Mouse (Mus musculus) lung, adult 18-20 months (tissue): ENCODE data around the gene Tmem91.

Experiments
- DNase-seq, 2 experiments: peaks; one replicate each; pipeline ENCODE4 v3.0.0; 2022; ENCODE audit warnings: mixed read lengths in 2 of 2

Tmem91 gene

GRCm38 (mm10) chr7:25669631-25670030 lies 5.3 kb downstream of the Tmem91 start:
- no peak for DNase-seq

- no peak for DNase-seq
Observed at GRCm38 (mm10) chr7:25669158-25669557, 5.8 kb downstream of the Tmem91 start.

GRCm38 (mm10) chr7:25666381-25666780 lies 8.6 kb downstream of the Tmem91 start:
- no peak for DNase-seq

- DNase-seq, result peak; percentile 100
Observed at GRCm38 (mm10) chr7:25658657-25659472, 16.1 kb downstream of the Tmem91 start, which contains the start of the genes Bckdha and Exosc5. Gene Bckdha, minus strand, starts transcription at chr7:25658981. Gene Exosc5, plus strand, starts transcription at chr7:25659164.

- no peak for DNase-seq
Observed at GRCm38 (mm10) chr7:25657785-25658184, 17.2 kb downstream of the Tmem91 start.

GRCm38 (mm10) chr7:25655601-25656428 lies 19.2 kb downstream of the Tmem91 start:
- no peak for DNase-seq

DNA sequence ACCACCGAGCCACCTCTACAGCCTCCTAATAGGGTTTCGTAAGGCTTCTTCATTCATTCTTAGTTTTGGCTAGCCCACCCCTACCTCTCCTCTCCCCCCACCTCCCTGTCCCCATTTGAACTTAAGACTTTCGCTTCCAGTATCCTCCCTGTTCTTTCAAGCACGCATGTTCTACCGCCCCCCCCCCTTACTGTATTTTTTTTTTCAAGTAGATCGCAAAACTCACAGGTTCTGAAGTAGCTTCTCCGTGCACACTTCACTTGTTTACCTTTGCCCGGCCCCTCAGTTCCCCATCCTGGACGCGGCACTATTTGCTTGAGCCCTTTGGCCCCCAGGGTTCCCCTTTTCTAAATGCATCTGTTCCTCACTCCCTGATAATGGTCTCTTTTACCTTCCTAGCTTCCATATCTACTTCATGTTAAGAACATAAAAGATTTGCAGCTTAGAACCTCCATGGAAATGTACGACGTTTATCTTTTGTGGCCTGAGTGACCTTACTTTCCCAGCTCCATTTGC lies 22.7 kb downstream of the Tmem91 start:
- no peak for DNase-seq

DNA sequence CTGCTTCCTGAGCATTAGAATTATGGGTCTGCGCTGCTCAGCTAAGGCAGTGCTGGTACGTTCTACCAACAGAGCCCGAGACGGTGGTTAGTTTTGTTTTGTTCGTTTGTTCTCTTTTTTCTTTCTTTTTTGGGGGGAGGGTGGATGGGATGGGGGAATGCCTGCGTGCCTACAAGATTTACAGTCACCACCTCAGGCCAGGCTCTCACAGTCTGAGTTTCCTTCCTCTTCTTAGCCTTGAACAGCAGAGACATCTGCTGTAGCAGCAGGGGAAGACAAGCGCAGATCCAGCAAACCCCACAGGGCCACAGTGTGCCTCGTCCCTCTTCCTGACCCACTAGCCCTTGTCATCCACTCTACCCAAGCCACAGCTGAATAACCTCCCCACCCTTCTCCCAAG lies 23.7 kb downstream of the Tmem91 start:
- DNase-seq, result peak in 1 of 2 experiments; percentile 20

- DNase-seq, result peak in 1 of 2 experiments; percentile 18
Observed at GRCm38 (mm10) chr7:25649839-25650238, 25.1 kb downstream of the Tmem91 start.

GRCm38 (mm10) chr7:25647574-25648123 lies 27.3 kb downstream of the Tmem91 start:
- DNase-seq, result peak in 1 of 2 experiments; percentile 18

- no peak for DNase-seq
Observed at GRCm38 (mm10) chr7:25645074-25645473, 29.9 kb downstream of the Tmem91 start.

DNA sequence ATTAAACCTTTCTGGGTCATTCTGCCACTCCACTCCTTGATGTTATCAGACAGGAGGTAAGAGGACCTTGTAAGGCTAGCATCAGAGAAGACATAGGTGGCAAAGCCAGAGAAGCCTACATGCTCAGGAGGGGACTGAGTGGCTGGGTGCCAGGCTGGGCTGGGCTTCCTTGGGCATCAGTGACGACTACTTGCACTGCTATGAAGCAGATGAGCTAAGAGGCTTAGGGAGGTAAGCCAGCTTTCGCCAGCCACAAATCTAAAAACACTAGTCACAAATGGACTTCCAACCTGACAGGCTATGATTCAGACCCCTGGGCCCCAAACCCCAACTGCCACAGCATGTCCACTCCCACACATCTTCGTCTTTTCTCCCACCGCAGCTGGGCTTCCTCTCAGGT lies 30.3 kb downstream of the Tmem91 start:
- DNase-seq, result no peak

DNA sequence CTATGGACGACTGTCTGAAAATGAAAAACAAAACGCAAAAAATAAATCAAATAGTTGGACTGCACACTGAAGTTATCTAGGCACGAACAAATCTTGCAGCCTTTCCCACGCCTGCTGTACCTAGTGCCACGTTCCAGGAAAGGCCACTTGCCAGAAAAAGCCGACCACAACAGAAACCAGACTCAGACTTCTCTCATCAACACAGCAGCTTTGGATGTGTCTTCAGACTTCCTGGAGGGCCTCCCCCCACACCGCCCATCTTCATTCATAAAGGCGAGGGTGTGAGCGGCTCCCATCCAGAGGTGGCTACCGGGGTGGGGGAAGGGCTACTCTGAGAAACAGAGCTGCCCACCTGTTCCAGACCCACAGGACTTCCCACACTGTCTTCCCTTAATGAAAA lies 30.8 kb downstream of the Tmem91 start:
- DNase-seq, result no peak

DNA sequence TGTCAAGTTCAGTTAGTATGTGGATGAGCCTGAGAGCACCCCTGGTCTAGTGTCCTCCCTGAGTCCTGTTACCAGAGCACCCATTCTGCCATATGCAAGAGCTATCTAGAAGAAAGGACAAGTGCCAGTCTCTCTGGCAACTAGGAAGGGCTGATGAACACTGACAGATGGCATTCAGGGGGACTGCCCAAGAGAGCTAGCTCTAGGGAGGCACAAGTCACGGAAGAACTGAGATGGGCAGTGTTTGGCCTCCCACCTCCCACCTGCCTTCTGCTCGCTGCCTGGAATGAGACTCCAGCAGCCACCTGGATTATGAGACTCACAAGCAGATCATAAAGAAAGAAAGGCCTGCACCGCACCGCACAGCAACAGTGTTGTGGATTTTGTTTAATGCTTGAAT lies 35.2 kb downstream of the Tmem91 start:
- no peak for DNase-seq

- no peak for DNase-seq
Observed at GRCm38 (mm10) chr7:25637099-25637498, 37.9 kb downstream of the Tmem91 start.

DNA sequence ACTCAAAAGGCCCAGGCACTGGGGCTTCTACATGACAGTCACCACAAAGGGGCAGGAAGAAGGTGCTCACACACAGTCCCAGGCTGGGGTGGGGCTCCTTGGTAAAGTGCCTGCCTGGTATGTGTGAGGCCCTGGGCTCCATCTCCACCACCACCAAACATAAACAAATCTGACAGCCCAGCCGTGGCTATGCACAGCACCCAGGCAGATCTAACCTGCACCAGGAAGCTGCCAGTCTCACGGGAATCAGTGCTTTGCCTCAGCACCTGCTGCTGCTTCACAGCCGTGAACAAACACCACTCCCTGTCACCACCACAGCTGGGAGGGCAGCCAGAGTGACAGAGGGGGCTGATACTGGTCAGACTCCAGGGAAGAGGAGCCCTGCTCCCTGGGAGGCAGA lies 38.6 kb downstream of the Tmem91 start:
- DNase-seq, result peak in 1 of 2 experiments; percentile 40

GRCm38 (mm10) chr7:25632679-25633078 lies 42.3 kb downstream of the Tmem91 start:
- peak in 1 of 2 experiments; percentile 18 for DNase-seq

- no peak for DNase-seq
Observed at GRCm38 (mm10) chr7:25628323-25628620, 46.7 kb downstream of the Tmem91 start.

GRCm38 (mm10) chr7:25627431-25628322 lies 47.3 kb downstream of the Tmem91 start:
- peak; percentile 75 to 83 for DNase-seq

DNA sequence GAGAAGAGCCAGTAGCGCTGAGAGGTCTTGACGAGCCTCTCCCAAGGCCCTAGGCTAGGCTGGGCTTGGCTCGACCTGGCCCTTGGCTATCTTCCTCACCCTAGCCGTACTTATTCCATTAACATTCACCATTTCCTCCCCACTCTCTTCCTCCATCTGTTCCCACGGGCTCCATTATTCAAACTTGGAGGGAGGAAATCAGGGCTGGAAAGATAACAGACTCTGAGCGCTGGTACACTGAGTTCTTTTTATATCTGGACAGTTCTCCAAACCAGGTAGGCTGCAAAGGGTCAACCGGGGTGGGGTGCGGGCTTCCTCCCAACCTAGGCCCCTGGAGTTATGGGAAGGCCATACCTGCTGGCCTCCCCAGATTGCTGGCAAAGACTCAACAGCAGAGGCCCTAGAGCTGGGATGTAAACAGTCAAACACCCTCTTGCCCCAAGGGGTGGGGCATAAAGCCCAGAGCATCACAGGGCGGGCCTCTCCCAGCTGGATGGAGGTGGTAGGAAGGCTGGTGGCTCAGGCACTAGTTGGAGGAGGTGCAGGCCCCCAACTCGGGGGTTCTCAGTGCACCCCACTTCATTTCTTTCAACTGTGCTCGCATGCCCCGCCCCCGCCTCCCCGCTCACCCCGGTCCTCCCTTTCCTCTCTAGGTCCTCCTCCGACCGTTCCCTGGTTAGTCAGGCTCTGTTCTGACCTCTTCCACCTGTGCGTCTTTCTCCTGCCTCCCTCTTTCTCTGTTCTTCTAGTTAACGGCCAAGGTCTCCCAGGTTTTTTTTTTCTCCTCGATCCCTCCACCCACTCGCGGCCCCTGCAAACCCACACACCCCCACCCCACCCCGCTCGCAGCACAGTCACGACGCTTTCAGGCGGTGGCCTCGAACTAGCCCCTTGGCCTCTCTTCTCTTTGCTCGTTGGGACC lies 48.2 kb downstream of the Tmem91 start, which contains the start of gene B3gnt8:
TSS of gene B3gnt8 (plus strand) at position 146 of the 922 bp plus-strand sequence.
- peak; percentile 75 to 79 for DNase-seq
